Mouse (Mus musculus): ENCODE results near the gene Limd1.

The Limd1 gene

DNA sequence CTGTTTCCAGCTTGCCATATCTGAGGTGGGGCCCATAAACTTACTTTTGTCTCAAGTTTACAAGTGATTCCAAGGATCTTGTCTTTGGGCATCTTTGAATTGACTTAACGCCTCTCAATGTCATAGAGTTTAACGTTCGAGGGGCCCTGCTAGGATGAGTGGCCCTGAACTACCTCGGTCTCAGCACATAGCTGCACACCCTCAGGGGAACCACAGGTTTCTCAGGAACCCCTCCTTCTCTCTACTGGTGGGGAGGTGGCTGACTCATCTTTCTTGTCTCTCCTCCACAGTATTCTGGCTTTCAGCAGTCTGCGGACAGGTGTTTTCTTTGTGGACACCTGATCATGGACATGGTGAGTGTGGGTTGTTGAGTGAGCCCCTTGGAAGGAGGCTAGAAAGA, 32.4 kb downstream of the Limd1 start:
- CTCF ChIA-PET: interaction anchor here (1.2 to 1.5 kb wide), 2 partner anchors 13 to 18 kb away, joined by 3 read pairs; no protein-coding TSS in a partner anchor

DNA sequence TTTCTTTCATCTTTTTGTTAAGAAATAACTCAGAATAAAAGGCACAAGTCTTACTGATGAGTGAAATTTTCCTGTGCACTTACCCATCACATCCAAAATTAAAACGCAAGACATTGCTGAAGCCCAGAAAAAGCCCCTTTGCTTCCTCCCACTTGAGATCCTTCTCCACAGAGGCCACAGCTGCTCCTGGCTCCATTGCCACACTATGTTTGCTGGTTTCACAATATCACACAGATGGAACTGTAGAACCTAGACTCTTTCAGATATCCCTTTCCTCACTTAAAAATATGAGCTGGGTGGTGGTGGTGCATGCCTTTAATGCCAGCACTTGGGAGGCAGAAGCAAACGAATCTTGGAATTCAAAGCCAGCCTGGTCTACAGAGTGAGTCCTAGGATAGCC, 34.0 kb downstream of the Limd1 start:
- CTCF ChIA-PET: interaction anchor here (0.6 to 1.5 kb wide), 3 partner anchors 14 to 292 kb away, joined by 3 to 8 read pairs (median 5); no protein-coding TSS in a partner anchor

DNA sequence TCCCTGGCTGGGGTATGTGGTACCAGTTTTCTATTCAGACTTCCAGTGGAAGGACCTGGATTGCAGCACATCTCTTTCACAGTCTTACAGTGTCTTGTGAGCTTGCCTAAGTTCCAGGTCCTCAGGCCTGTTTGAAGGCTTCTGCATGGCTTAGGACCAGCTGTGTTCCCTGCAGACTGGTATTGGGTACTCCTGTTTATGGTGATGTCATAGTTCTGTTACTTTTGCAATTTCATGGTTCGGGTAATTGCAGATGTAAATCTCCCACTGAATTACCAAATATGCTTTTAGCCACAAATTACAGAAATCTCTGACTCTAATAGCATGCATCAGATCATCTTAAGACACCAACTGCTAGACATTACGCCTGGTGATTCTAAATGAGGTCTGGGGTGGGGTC, 36.6 kb downstream of the Limd1 start:
- CTCF ChIA-PET: interaction anchor here (0.6 kb wide), 2 partner anchors 14 to 417 kb away, joined by 4 to 6 read pairs; no protein-coding TSS in a partner anchor

DNA sequence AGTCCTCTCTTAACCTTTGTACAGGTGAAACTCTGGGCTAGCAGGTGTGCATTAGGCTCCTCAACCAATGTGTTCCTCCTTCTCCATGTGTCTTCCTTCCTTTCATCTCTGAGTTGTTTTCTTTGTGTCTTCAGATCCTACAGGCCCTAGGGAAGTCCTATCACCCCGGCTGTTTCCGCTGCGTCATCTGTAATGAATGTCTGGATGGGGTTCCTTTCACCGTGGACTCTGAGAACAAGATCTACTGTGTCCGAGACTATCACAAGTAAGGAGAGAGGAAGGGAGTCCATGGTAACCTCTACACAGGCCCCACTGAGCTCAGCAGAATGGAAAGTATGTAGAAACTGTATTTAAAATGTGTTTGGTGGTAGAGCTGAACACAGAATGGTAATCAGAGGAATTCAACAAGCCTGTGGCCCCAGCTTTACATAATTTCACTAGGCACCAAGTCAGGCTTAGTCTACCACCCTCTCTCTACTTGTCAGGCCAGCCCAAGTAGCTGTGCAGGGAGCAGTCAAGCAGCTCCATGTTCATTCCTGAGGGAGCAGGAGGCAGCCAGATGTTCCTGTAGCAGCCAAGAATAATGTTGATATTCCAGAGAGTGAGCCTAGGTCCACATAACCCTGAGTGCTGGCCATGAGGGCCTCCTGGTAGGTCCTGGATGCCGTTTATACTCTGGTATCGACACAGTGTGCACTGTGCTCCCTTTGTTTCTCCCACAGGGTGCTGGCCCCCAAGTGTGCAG, 38.3 kb downstream of the Limd1 start:
- CTCF ChIA-PET: no interaction called here

DNA sequence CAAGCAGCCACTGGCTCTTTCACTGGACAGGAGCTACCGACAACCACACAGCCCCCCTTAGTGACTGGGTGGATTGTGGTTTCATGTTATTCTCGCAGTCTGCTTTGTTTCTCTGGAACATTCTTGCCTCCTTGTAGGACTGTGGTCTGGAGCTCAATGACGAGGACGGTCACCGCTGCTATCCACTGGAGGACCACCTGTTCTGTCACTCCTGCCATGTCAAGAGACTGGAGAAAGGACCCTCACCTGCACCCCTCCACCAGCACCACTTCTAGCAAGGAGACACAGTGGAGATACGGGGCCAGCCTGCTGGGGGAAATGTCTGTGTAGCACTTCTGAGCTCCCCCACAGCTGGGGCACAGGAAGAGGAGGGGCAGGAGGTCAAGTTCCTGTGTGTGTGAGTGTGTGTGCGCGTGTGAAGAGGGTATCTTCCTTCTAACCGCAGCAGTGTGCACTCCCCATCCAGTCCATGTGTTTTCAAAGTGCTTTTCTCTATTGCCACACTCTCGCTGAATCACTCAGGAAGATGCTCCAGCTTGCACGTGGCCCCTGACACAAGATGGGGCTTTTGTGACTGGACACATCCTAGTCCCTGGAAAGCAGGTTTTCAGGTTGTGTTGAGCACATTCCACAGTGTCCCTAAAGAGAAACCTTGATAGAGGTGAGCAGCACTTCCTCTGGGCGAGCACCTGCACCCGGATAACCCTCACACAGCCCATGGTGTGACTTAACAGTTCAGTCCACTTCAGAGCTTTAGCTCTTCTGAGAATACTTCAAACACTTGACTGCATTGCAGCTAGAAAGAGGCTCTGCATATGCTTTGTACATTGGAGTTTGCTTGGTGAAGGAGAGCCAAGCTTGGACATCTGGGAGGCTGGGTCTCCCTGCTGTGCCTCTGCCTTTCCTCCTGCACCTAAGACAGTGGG, 40.7 kb downstream of the Limd1 start:
- CTCF ChIA-PET: interaction anchor here (0.7 to 1.2 kb wide), 4 partner anchors 11 to 38 kb away, joined by 3 read pairs; no protein-coding TSS in a partner anchor

DNA sequence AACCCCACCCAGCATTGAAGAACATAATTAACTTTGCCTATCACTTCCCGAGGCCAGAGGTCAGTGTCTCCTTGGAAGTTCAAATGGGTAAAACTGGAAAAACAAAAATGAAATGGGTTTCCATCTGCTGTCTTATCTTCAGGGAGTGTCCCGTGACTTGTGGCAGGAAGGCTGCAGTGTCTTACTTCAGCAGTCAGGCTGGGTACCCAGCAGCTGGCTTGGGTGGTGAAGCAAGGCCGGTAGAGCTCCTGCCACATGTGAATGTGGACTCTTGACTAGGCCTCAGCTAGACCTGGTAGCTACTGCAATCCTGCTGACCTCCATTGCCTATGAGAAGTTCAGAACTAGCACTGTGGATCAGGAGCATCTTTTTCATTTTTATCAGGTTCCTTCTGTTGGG, 42.2 kb downstream of the Limd1 start:
- CTCF ChIA-PET: no interaction called here

DNA sequence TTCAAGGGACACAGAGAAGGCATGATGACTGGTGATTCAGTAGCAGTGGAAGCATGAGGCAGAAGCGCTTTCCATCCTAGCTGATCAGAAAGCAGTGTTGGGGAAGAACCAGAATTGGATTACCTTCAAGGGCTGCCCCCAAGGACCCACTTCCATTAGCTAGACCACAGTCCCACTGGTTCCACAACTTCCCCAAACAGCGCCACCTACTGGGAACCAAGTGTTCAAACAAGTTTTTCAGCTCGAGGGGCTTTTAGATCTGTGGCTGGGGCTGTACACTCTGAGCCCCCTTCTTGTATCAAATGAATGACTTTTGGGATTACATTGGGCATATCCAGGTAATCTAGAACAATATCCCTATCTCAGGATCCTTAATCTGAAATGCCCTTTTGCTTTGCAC, 45.2 kb downstream of the Limd1 start:
- CTCF ChIA-PET: interaction anchor here (0.7 to 1.1 kb wide), 2 partner anchors 13 to 74 kb away, joined by 3 read pairs; no protein-coding TSS in a partner anchor

DNA sequence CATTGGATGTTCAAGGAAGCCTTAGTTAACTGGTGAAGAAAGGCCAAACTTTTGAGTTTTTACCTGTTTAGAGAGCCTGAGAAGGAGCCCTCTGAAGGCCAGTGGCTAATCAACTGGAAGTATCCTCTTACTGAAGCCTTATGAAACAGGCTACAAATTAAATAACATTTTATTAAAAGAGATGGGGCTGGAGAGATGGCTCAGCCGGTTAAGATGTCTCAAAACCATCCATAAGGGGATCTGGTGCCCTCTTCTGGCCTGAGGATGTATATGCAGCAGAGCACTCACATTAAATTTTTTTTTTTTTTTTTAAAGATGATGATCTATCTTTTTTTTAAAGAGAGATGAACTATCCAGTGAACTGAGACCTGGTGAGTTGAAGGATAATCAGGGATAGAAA, 46.6 kb downstream of the Limd1 start:
- CTCF ChIA-PET: interaction anchor here (0.6 to 1.7 kb wide), 7 partner anchors 28 to 1894 kb away, joined by 3 to 7 read pairs (median 4); no protein-coding TSS in a partner anchor

DNA sequence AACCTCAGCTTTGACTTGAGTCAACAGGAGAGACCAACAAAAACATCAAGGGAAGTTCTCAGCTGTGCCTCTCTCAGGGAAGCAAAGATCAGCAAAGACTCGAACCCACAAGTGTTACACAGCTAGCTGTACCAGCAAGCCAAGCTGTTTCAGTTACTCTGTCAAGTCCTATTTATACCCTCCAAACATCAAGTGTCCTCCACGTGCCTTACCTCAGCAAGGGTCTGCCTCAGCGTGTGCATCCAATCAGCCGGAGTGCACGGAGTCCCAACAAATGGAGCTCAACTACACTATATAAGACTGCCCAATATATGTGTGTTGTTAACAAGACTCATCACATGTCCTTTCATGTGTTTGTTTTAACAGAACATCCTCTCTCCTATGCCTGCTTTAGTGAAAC, 48.0 kb downstream of the Limd1 start:
- CTCF ChIA-PET: interaction anchor here (1.7 kb wide), 1 partner anchor 47 kb away, joined by 7 read pairs; no protein-coding TSS in a partner anchor

DNA sequence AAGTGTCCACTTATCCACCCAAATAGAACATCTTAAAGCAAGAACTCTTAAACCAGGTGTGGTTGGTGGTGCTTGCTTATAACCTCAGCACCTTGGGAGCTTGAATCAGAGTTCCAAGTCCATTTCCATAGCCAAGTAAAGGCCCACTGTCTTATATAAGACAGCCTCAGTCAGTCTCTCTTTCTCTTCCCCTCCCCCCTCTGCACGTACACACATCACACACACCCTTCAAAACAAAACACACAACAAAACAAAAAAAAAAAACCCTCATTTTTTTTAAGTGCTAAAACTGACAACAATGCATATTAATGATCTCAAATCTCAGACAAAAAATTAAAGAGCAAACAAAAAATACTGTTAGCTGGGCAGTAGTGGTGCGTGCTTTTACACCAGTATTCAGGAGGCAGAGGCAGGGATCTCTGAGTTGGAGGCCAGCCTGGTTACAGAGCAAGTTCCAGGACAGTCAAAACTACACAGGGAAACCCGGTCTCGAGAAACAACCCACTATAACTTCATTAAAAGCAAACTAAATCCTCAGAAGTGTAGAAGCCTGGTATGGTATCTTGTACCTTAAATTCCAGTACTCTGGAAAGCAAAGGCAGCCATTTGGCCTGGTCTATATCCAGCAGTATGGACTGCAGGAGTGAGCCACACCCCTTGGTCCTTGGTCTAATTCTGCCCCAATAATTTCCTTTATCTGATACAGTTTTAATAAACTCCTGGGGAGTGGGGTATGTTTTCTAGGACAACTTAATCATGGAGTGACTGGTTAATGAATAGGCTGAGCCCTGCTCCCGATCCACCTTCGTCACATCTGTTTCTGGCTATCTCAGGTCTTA, 49.8 kb downstream of the Limd1 start:
- CTCF ChIA-PET: interaction anchor here (0.8 kb wide), 1 partner anchor 69 kb away, joined by 3 read pairs; no protein-coding TSS in a partner anchor

DNA sequence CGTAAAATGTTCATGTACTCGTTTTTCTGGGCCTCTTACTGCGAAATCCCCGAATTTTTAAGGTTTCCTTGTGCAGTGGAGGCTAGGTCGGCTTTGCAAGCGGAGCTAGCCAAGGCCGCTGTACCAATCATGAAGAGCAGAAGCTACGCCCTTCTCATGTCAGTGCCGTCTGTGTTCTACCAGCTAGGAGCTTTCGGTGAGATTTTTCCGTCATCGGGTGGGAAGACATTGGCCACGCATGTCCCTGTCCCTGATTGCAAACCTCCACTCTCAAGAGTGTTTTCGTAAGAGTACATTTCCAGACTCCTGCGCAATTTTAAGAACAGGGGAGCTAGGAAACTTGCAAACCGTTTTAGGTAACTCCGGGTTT, 50.4 kb downstream of the Limd1 start:
- CTCF ChIA-PET: interaction anchor here (0.8 to 0.9 kb wide), 2 partner anchors 10 to 69 kb away, joined by 3 read pairs; no protein-coding TSS in a partner anchor

DNA sequence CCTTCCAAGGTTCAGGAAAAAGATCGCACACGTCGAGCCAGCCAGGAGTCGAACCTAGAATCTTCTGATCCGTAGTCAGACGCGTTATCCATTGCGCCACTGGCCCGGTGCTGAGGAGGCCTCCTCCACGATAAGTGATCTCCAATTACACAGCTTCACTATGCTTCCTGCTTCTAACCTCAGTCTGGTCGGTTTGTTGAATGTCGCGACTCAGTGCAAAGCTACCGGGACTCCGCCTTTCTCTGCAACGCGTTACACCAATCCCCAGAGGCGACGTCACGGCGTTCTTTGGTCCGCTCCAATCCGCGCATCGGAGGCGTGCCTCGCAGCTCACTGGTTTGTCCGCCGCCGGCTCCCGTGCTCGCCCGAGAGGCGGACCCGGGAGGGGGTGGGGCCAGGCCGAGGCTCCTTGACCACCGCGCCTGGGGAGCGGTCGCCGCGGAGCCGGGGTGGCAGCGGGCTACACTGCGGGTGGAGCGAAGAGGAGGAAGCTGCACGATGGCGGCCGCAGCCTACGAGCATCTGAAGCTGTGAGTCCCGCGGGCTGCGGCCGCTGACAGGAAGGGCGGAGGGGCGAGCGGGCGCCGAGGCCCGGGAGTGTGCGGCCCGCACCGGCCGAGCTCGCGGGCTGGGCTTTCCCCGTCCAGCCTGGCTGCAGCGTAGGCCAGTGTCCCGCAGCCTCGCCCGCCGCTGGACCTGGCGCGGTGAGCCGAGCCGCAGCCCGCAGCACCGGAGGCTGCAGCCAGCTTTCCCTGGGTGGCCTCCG, 51.1 kb downstream of the Limd1 start, which contains the start of gene Sacm1l:
Gene Sacm1l, plus strand, starts transcription at position 368 of the 766 bp plus-strand sequence.
- CTCF ChIA-PET: interaction anchor here (0.6 to 0.9 kb wide), 3 partner anchors 10 to 70 kb away, joined by 3 to 39 read pairs (median 3); no protein-coding TSS in a partner anchor

DNA sequence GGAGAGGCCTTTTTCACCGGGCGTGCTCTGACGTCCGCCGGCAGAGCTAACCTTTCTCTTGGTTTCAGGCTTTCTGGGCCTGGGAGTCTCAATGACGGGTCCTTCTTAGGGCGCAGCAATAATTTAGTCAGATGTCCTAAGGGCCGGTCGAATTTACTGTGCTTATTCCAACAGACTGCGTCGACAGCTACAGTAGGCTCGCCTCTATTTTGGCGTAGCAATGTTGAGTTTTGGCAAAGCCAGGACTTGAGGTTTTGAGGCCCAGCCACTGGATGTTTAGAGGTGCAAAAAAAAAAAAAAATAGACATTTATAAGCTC, 51.6 kb downstream of the Limd1 start:
- CTCF ChIA-PET: interaction anchor here (0.6 kb wide), 1 partner anchor 20 kb away, joined by 39 read pairs; no protein-coding TSS in a partner anchor

DNA sequence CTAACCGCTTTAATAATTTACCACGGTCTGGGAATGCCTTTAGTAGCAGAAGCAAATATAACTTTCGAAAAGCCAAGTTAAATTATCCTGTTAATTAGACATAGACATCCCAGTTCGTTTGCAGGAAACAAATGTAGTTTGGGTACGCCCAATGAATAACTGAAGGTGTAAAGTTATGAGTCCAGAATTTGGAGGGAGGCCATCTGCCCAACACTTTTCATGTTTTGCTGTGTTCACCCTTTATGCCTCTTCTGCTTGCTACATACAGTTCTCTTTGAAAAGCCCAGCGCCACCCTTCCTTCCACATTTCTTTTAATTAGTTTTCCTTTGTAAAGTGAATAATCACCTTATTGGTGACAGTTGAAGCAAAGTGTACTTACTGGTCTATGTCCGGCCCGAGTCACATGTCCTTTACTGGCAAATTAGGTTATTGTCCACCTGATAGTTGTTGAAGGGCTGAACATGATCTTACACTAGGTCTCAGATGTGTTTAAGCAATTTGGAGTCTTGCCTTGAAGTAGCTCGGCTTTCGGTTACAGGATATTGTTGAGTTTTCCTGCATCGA, 52.1 kb downstream of the Limd1 start:
- CTCF ChIA-PET: interaction anchor here (0.6 kb wide), 1 partner anchor 49 kb away, joined by 23 read pairs; no protein-coding TSS in a partner anchor

DNA sequence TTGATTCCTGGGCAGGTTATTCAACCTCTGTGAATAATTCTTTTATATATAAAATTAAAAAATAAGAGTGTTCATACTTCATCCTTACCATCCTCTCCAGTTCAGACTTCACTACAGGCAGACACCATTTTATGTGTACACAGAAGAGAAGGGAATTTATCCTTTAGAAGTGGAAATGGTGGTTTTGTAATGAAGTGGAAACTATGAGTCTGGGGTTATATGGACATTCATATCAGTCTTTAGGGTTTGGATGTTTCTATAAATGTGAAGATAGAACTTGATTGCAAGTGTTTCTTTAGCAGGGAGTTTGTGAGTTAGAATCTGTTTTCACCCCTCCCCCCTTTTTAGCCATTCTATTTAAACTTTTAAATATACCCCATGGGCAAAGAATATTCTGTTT, 52.7 kb downstream of the Limd1 start:
- CTCF ChIA-PET: interaction anchor here (0.6 kb wide), 1 partner anchor 50 kb away, joined by 23 read pairs; no protein-coding TSS in a partner anchor

DNA sequence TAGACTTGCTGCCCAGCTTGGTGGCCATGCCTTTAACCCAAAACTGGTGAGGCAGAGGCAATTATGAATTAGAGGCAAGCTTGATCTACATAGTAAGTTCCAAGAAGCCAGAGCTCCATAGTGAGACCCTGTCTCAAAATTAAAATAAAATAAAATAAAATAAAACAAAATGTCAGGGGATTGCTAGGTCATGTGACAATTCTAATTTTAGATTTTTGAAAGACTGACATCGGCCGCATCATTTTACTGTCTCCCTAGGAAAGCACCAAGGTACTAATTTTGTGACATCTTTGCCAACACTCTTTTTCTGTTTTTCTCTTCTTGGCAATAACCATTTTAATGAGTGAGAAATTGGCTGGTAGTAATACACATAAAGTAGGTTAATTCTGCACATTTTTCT, 58.1 kb downstream of the Limd1 start:
- CTCF ChIA-PET: no interaction called here

DNA sequence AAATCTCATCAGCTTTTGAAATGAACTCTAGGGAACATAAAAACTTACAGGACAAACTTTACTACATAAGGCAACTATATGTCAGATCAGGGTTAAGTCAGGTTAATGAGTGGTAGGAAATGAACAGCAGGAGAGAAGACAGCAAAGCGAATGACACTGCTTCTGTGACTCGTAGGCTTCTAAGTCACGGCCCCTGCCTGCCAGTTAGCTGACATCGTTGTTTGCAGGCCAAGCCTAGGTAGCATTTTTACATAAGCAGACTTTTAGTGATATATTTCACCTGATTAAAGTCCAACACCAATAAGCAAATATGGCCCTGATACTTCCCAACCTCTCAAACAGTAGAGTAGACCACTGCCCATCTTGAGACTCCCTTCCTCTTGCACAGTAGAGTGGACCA, 59.7 kb downstream of the Limd1 start:
- CTCF ChIA-PET: no interaction called here

DNA sequence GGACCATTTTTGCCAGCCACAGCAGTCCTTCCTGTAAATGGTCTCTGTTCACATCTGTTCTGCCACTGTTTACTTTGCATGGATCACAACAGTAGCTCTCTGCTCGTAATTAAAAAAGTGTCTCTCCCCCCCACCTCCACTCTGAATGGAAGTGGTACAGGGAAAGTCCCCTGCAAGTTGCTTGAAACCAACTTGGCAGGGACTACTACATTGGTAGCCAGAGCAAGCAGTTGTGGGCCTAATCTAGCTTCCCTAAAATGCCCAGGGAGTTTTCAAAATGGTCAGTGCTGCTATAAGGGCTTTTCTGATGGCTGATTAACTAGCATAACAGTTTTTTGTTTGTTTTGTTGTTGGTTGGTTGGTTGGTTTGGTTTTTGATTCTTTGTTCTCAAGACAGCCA, 60.6 kb downstream of the Limd1 start:
- CTCF ChIA-PET: interaction anchor here (1.0 kb wide), 1 partner anchor 10 kb away, joined by 3 read pairs; the partner anchor contains the start of gene Sacm1l

DNA sequence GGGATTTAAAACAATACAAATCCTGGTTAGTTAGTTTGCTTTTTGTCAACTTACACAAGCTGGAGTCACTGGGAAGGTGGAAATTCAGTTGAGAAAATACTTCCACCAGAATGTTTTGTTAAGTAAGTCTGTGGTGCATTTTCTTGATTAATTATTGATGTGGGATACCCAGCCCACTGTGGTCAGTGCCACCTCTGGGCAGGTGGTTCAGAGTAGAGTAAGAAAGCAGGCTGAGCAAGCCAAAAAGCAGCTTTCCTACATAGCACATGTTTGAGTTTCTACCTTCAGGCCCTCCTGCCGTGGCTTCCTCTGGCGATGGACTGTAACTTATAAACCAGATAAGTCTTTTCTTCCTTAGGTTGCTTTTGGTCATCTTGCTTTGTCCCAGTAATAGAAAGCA, 61.3 kb downstream of the Limd1 start:
- CTCF ChIA-PET: interaction anchor here (1.0 kb wide), 1 partner anchor 10 kb away, joined by 3 read pairs; the partner anchor contains the start of gene Sacm1l

DNA sequence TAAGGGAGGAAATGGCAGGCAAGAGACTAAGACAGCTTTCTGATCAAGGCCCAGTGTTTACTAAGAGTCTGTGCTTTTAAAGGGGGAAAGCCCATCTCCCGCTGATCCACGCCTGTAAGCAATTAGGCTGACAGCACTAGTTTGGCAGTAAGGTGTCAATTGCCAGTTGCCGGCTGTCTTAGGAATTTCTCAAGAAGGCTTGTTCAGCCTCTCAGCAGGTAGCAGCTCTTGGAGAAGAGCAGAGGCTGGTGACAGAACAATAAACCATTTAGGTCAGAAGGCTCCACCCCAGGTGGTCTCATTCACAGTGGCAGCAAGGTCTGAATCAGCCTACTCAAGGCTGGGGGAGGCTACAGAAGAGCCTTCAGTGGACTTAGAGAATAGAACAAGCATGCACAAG, 76.1 kb downstream of the Limd1 start:
- CTCF ChIA-PET: no interaction called here
